Mouse (Mus musculus): ENCODE data around the gene Mcat.
A peak's percentile ranks its signal among the peaks of the same experiment; 100 is the strongest.

Mcat gene

GRCm38 (mm10) chr15:83538855-83539254 is 24.7 kb downstream of the Mcat start:
- DNase-seq (ENCODE audit: low read depth, low spot score) = no peak

GRCm38 (mm10) chr15:83535890-83536231 is 27.7 kb downstream of the Mcat start:
- no peak for DNase-seq (ENCODE audit: low read depth, low spot score)

GRCm38 (mm10) chr15:83534960-83535889 is 28.4 kb downstream of the Mcat start:
- DNase-seq (ENCODE audit: low read depth, low spot score) = no peak

DNA sequence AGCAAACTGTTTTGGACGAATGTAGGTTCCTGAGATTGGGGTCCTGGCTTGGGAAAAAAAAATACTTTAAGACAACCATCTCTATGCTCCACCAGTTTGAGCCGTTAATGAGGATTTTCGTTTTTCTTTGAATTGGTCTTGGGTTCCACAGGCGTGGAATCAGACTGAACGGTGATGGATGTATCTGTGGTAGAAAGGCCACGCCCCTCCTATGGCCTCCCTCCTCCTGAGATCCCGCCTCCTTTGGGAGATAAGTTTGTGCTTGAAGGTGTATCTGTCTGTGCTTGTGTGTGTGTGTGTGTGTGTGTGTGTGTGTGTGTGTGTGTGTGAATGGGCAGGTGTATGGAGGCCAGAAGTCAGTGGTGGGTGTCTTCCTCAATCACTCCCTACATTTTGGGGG is 31.0 kb downstream of the Mcat start:
- no peak for DNase-seq (ENCODE audit: low read depth, low spot score)

GRCm38 (mm10) chr15:83531961-83532469 is 31.6 kb downstream of the Mcat start:
- DNase-seq (ENCODE audit: low read depth, low spot score) = no peak

DNA sequence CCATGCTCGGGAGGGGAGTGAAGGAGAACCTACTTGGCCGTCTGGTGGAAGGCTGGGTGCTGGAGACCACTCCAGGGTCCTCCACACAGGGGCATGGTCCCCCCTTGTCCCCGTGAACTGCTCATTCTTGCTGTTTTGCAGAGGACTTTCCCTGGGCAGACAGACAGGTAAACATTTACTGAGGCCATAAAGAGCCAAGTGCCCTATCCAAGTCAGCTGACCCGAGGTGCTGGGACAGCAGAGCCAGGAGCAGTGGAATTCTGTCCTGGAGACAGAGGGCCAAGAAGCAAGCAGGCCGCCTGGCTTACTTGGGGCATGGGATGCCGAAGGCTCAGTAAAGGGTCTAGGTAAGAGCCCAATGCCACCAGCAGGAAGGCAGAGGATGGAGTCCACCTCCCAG is 32.9 kb downstream of the Mcat start:
- DNase-seq (ENCODE audit: low read depth, low spot score) = no peak

GRCm38 (mm10) chr15:83530233-83530632 is 33.4 kb downstream of the Mcat start:
- DNase-seq (ENCODE audit: low read depth, low spot score) = no peak

DNA sequence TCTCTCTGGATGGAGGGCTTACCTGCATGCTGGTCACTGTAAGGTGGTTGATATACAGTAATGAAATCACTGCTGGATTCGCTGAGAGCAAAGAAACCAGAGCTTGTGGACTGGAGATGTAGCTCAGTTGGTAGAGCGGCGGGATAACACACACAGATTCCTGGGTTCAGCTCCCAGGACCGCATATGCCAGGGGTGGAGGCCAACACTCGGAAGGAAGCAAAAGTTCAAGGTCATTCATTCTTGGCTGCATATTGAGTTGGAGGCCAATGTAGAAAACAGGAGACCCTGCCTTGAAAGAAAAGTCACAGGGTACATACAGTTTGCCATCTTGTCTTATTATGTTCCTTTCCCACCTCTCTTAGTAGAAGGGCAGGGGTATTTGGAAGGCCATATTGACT is 33.8 kb downstream of the Mcat start:
- DNase-seq (ENCODE audit: low read depth, low spot score) = no peak

DNA sequence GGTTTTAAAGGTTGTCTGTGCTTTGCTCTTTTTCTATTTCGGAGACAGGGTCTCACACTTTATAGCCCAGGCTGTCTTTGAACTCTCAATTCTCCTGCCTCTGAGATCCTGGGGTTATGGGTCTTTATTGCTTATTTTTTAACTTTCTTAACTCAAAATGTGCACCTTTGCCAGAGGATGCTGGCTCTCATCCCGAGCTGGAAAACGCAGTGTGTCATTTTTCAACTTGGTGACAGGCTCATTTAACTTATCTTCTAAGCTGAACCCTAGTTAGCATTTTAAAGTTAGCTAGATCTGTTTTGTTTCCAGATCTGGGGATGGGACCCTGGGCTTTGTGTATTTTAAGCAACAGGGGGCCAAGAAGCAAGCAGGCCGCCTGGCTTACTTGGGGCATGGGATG is 34.7 kb downstream of the Mcat start:
- no peak for DNase-seq (ENCODE audit: low read depth, low spot score)

GRCm38 (mm10) chr15:83527747-83528146 is 35.8 kb downstream of the Mcat start:
- DNase-seq (ENCODE audit: low read depth, low spot score) = no peak

- DNase-seq (ENCODE audit: low read depth, low spot score) = no peak
Measured at GRCm38 (mm10) chr15:83527092-83527437, 36.5 kb downstream of the Mcat start.

- no peak for DNase-seq (ENCODE audit: low read depth, low spot score)
Measured at GRCm38 (mm10) chr15:83526424-83527091, 37.0 kb downstream of the Mcat start, which contains the start of gene Bik. TSS of gene Bik (plus strand) at chr15:83526862.

DNA sequence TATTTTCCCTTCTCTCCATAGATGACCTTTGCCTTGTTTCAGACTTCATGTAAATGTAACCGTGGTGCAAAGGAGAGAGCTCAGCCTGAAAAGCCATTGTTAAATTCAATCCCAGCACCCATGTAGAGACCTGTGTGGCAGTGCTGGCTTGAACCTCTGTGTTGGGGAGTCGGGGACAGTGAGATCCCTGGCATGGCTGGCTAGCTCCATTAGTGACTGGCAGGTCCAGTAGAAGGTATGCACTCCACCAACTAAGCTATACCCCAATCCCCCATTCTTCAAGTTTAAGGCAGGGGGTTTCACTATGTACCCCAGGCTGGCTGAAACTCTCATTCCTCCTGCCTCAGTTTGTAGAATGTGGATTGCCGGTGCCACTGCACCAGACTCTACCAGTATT is 39.3 kb downstream of the Mcat start:
- no peak for DNase-seq (ENCODE audit: low read depth, low spot score)

GRCm38 (mm10) chr15:83523638-83524332 is 39.8 kb downstream of the Mcat start:
- no peak for DNase-seq (ENCODE audit: low read depth, low spot score)

DNA sequence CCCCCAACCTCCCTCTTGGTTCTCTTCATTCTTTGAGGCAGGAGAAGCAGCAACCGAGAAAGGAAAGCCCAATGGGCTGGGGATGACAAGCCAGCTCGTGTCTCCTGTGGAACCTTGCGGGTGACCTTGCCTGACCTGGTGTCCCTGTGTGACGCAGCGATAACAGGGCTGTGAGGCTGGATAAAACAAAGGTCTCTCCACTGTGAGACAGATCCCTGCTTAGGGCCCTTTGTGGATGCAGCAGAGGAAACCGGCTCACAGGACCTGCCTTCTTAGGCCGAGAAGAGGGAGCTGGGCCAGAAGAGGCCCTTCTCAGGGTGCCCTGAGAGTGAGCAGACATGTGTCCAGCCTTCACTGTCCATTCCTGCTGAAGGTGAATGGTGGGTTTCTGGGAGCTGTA is 40.4 kb downstream of the Mcat start:
- DNase-seq (ENCODE audit: low read depth, low spot score) = no peak

- no peak for DNase-seq (ENCODE audit: low read depth, low spot score)
Measured at GRCm38 (mm10) chr15:83520861-83521382, 42.7 kb downstream of the Mcat start.

- peak; percentile 19 for DNase-seq (ENCODE audit: low read depth, low spot score)
Measured at GRCm38 (mm10) chr15:83518215-83519048, 45.2 kb downstream of the Mcat start.

DNA sequence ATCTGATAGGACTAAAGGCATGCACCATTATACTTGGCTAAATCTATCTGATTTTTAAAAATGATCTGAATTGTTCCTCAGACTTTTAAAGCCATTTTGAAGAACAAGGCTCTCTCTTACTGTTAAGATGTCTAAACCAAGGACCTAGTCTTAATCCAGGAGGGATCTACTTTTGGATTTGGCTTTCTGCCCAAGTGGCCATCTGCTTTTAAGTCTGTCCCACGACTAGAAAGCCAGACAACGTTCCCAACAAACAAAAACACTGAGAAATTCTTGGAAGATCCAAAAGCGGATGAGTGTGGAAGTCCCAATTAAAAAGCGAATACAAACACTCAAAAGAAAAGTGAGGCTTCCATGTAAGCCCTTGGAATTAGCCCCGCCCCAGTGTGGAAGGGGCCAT is 48.6 kb downstream of the Mcat start:
- DNase-seq (ENCODE audit: low read depth, low spot score) = peak; percentile 35

GRCm38 (mm10) chr15:83512489-83513281 is 50.9 kb downstream of the Mcat start:
- DNase-seq (ENCODE audit: low read depth, low spot score) = no peak

DNA sequence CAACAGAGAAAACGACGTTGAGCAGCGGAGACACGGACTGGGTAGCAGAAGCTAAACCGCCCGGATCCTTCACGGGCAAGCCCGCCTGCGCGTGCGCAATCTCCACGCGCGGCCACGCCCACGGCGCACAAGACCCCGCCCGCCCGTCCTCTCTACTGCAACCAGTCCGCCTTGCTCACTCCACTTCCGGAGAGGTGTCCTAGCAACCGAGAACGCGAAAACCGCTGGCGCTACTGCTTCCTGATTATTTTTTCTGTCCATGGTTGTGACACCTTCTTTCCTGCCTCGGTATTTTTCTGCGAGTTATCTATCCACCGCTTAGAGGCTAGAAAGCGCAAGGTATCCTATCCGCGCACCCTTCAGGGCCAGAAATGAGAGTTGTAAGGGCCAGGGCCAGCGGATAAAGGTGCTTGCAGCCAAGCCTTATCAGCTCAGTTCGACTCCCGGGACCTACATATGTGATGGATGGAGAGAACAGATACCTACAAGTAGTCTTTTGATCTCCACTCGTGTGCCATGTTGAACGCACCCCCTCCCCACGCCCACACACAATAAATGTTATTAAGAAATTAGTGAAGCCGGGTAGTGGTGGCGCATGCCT is 52.7 kb downstream of the Mcat start, which contains the start of gene Ttll1:
Gene Ttll1 (minus strand): TSS at position 89 of the 601 bp plus-strand sequence.
- DNase-seq (ENCODE audit: low read depth, low spot score) = peak; percentile 83
